Mouse (Mus musculus): ENCODE data around the gene Gmpr.

DNA sequence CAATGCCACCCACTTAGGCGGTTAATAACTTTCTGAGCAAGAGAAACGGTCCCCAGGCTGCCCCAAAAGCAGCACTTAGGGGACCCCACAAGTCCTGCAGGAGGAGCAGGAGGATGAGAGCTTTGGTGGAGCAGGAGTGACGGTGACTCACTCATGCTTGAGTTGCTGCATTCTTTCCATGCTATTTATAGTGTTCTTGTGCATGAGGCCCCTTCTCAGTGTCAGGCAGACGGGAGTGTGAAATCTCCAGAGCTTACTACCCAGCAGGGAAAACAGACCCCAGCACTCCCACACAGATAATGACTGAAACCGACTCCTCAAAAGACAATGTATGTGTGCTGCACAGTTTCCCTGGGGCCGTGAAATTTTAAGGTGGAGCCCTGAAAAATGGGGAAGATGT lies 23.5 kb downstream of the Gmpr start:
- TF ChIP-seq CTCF (IDR thresholded peaks at IDR 0.05; ENCODE audit: low read depth) (no peak), EP300 (IDR thresholded peaks at IDR 0.05; ENCODE audit: low read depth) (no peak)
